Mouse (Mus musculus) bone marrow, adult 2 months (tissue): ENCODE measurements around the gene 4933430I17Rik.

Experiments
- CTCF ChIP-seq: fragments of 200-500 bp; IDR thresholded peaks from 2 replicates; pipeline ENCODE4 v1.5.1; 2011; ENCODE audit warnings: low read length, control low read depth; ENCODE audit not compliant: control insufficient read depth, insufficient read depth
- POLR2A ChIP-seq: fragments of 200-500 bp; IDR thresholded peaks from 2 replicates; pipeline ENCODE4 v1.6.1; 2011; ENCODE audit warnings: low read depth, mild to moderate bottlenecking, control low read depth, low read length, borderline replicate concordance; ENCODE audit not compliant: control insufficient read depth

- TF ChIP-seq POLR2A (no peak), CTCF (no peak)
These were observed 8.1 kb upstream of the 4933430I17Rik start for GRCm38 (mm10) chr4:62517046-62517445.
